Mouse (Mus musculus): Measurements from ENCODE around the gene Fgfr2.

DNA sequence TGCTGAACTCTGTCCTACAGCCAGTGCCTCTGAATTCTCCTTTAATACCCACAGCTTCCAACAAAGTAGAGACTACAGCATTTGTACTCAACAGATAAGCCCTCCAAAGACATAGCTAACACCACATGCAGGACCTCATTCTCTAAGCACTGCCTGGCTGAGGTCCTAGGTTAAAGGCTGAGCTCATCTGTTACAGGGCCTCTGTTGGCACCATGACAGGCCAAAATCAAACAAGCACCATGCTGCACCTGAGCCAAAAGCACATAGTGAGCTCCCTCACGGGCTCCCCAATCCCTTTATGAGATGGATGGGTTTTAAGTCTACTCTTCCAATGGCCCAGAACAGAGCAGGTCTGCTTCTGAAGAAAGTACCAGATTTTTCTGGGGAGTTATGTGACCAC, 1865.8 kb downstream of the Fgfr2 start:
- TF ChIP-seq POLR2A (IDR thresholded peaks at IDR 0.05; ENCODE audit: borderline replicate concordance, extremely low read depth, low read depth, low read length): no peak
- no peak for TF ChIP-seq CTCF (IDR thresholded peaks at IDR 0.05; ENCODE audit: insufficient read depth, low read length)
